Mouse (Mus musculus) cerebellum, adult (tissue): ENCODE data around the gene Pet2.

Experiments used
- ATAC-seq: cut with Nextera tagmentation; 2 replicates; pipeline ENCODE4 v1.9.2; 2017; ENCODE audit warnings: mild to moderate bottlenecking, moderate library complexity, mixed read lengths; ENCODE audit not compliant: insufficient number of reproducible peaks, low FRiP score, low TSS enrichment

Pet2 gene

GRCm38 (mm10) chrX:89409589-89409988 lies at the start of gene Pet2:
Gene Pet2 (minus strand): TSS chrX:89409689.
- ATAC-seq = no peak
